Comparison of ENCODE assay signal across 16 mouse cellular contexts in genomic region chr5:37039908-37040307, GRCm38 (mm10). TPM values are rescaled to one million over a fixed set of nuclear protein-coding genes. Genes with fewer than 3 reads are reported as not detected.
"Had no signal": no experiment of that assay in that cellular context is flagged by ENCODE, and none has a peak within 500 bp of the region (broad histone marks: within the 10 kb centered on the region; RNA-seq: fewer than 3 reads in every experiment).

No protein-coding gene starts in this region.

- DNase-seq: gastrocnemius, adult 2 months; gastrocnemius, postnatal 10 days; gastrocnemius, postnatal 25 days; heart, adult 18-20 months; heart, postnatal 10 days; heart, postnatal 4 days; kidney, adult 18-20 months; kidney, adult 8-10 months; kidney, postnatal 10 days; kidney, postnatal 25 days; kidney, postnatal 4 days; liver; liver, embryonic 13.5 days had no signal

RNA-seq across cellular contexts. Expression of gene Gm1043, which starts 45.3 kb away (rescaled TPM):
- total RNA-seq: gastrocnemius, adult 2 months; gastrocnemius, postnatal 10 days; gastrocnemius, postnatal 25 days; gastrocnemius, postnatal 4 days; granulocyte monocyte progenitor cell, adult 5-6 weeks; heart, postnatal 10 days; heart, postnatal 25 days; heart, postnatal 4 days had no signal
